Mouse (Mus musculus): ENCODE results near the gene Tmco4.

The Tmco4 gene

DNA sequence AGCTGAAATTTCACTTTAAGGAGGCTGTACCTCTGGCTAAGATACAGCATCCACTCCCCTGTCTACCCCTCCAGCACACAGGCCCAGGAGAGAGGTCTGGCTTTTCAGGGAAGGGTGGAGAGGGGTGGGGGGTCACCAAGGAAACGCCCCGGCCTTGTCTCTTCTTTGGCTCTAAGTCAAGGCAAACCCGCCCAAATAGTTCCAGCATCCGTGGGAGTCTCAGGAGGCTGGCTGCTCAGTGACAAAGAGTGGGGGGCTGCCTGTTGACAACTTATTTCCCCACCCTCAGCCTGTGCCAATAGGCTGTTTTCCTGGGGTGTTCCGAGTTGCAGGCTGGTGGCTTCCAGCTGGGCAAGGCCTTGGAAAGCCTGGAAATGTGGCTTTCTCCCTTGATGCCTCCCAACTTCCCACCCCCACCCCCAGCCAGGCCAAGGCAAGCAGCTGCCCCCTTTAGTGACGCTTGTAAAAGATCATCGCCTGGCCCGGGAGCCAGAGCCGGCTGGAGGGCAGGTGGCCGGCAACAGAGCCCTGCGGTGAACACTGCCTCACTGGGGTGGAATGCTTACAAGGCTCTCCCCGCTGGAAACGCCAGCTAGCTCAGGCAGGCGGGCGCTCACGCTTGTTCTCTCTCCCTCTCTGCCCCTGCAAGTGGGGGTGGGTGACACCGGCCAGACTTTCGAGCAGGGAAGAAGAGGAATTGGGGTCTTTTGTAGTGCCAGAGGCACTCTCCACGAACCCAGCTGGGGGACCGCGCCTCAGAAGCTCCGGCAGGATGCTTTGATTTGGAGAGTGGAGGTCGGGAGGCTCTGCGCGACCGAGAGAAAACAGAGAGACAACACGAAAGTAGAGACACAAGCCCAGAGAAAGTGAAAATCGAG, 119.0 kb downstream of the Tmco4 start:
- DNase-seq (ENCODE audit: low read depth, low spot score) = no peak

DNA sequence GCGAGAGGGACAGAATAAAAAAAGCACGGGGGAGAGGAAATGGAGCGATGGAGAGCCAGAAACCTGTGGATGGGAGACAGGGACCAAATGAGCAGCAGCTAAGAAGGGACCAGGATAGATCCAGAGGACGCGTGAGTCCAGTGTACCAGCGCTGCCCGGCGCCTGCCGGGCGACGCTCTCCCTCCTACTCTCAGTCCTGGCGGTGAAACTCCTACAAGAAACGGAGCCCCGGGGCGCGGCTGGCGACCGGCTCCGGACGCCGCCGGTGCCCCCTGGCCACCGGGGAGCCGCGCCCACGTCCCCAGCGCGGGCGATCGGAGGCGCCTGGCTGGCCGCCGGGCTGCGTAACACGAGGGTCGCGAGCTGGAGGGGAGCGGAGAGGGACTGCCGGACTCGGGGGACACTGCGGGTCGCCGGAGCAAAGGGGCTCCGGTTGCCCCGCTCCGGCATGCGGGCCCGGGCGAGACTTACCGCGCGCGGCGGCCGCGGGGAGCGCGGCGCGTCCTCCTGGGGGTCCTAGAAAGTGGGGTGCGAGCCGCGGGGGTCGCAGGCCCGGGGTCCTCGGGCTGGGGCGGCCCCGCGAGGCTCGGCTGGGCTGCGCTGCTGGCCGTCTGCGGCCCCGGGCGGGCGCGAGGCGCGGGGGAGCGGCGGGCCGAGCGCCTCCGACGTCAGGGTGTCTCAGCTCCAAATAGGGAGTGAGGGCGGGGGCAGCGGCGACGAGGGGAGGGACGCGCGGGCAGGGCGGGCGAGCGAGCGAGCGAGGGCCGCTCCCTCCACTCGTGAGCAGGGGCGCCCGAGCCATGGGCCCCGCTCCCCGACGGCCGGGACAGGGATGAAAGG, 119.9 kb downstream of the Tmco4 start, which contains the start of gene Nbl1:
TSS of gene Nbl1 (minus strand) at position 638 of the 840 bp plus-strand sequence.
- DNase-seq (ENCODE audit: low read depth, low spot score) = no peak

DNA sequence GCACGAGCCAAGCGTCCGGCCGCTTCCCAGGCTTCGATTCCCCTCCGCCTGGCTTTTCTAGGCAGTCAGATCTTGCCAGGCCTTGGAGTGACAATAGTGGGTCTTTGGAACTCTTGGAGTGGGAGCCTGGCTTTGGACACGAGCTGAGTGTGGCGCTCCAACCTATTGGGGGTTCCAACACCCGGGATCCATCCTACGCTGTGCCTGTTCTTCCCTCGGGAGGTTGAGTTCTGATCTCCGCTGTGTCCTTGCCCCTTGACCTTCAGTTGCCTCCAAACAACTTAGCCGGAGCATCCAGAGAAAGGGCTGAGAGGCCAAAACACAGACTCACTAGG, 120.5 kb downstream of the Tmco4 start:
- no peak for DNase-seq (ENCODE audit: low read depth, low spot score)

DNA sequence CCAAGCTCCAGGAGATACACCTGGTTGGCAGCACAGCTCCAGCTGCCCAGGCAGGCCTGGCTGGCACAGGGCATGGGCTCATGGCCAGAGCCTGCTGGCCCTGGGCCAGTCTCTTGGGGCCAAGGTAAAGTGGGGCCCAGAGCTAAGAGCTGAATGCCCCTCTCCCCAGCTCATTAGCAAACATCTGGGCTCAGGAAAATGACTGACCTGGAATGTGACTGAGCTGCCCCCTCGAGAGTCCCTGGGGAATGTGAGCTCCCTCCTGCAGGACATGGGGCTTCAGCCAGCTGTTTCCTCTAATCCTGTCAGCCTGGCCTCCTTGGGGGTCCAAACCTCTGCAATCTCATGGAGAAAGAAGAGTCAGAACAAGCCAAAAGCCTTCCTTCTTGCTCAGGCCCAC, 122.7 kb downstream of the Tmco4 start:
- no peak for DNase-seq (ENCODE audit: low read depth, low spot score)

DNA sequence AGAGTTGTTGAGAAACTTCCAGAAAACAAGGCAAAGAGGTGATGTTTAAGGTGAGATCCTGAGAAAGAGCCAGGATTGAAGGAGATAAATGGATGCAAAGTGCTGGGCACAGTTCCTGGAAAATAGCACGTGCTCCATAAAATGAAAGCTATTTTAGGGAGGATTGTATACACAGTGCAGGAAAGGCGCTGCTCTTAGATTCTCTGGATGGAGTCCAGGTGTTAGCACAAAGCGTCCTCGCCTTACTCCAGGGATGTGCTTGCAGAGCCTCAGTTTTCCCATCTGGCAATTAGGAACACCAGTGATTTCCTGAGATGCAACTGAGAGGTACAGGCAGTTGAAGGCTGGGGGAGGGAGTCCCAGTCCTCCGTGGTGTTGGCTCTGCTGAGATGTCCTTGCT, 123.5 kb downstream of the Tmco4 start:
- DNase-seq (ENCODE audit: low read depth, low spot score) = no peak

DNA sequence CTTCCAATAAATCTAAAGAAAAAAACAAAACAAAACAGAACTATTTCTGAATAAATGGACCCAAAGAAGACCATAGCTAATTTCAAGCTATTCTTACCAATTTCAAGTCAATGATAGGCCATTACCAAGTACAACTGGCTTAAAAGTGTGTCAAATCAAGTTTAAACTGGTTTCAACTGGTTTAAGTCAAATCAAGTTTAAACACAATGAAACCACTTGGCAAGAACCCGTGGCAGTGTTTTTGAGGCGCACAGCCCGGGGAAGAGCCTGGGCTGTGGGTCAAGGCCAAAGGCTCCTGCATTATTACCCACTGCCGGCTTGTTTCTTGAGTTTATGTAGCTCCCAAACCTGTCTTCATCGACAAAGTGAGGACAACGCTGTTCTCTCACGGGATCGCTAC, 127.6 kb downstream of the Tmco4 start:
- no peak for DNase-seq (ENCODE audit: low read depth, low spot score)

DNA sequence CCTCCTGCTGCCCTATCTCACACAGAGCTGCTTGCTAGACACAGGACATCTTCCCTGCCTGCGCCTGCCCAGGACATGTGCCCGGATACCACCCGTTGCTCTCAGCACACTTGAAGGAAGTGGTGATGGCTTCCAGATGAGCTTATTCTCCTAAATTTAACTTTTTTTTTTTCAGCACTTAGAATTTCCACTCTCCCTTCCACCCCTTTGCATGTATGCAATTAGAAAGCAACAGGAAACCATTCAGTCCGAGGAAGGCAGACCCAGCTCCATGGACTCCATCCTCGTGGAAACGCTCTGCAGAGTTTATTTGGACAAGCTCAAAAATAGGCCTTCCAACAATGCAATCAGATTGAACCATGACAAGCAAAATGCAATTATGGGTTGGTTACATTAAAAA, 128.9 kb downstream of the Tmco4 start:
- DNase-seq (ENCODE audit: low read depth, low spot score) = no peak

DNA sequence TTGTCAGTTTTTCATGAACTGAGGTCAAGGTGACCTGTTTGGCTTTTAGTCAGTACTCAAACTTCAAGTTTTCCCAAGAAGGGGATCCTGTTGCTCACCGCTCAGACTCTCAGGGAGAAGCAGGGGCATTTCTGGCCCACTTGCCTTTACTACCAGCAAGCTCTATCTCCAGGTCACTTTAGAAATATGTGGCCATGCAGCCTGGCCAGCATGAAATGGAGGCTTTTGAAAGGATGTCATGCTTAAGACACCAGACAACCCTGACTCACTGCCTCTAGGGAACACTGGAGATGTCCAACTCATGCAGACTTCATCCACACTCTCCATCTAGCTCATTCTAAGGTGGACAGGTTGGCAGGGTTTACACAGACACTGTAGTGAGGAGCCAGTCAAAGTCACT, 132.8 kb downstream of the Tmco4 start:
- DNase-seq (ENCODE audit: low read depth, low spot score) = no peak
